Mouse (Mus musculus) lung, adult 2 months (tissue): ENCODE measurements around the gene Tmem19. TPM values are rescaled to one million over a fixed set of nuclear protein-coding genes. Genes with fewer than 3 reads are reported as not detected.

Source experiments
- DNase-seq: peaks from one replicate; pipeline ENCODE4 v3.0.0; 2022
- H3K4me1 ChIP-seq: fragments of 200-500 bp; 2 replicates; pipeline ENCODE4 v1.6.1; 2011; ENCODE audit warnings: low read length; ENCODE audit not compliant: control insufficient read depth, insufficient read depth
- H3K4me3 ChIP-seq: fragments of 200-500 bp; replicated peaks from 2 replicates; pipeline ENCODE3; 2011; ENCODE audit warnings: low read depth, mild to moderate bottlenecking, control low read depth, low read length; ENCODE audit errors: extremely low read depth
- CTCF ChIP-seq: fragments of 200-500 bp; IDR thresholded peaks from 2 replicates; pipeline ENCODE4 v1.5.1; 2011; ENCODE audit warnings: mild to moderate bottlenecking, low read length, control low read depth; ENCODE audit not compliant: insufficient read depth
- POLR2A ChIP-seq: fragments of 200-500 bp; IDR thresholded peaks from 2 replicates; pipeline ENCODE4 v1.6.1; 2011; ENCODE audit warnings: low read depth, mild to moderate bottlenecking, control low read depth, low read length, borderline replicate concordance; ENCODE audit errors: extremely low read depth
- WGBS: fragments of 180-500 bp; shearing (Covaris S2); methylation state at CpG from one replicate; pipeline ENCODE4 v1.1.7; 2018; 5-methylcytosine and 5-hydroxymethylcytosine counted together
- polyA plus RNA-seq: library from polyadenylated mRNA; depleted of rRNA; stranded (reverse); fragments of >200 nt; gene quantifications from 2 replicates; pipeline ENCODE4 v1.2.3, GENCODE M21; 2012; rRNA removed

Gene Tmem19
- polyA plus RNA-seq, 1 experiment: 18.3 TPM

- Histone ChIP-seq H3K4me1 (no peaks in the 10 kb centered on the region), H3K4me3 (no peak overlapping the region)
- DNase-seq: no peak
- WGBS: 91% methylated on average over 3 of the region's 3 CpGs
- TF ChIP-seq CTCF: no peak
- no peak for TF ChIP-seq POLR2A
These were observed 67.1 kb downstream of the Tmem19 start for GRCm38 (mm10) chr10:115295162-115295561.

DNA sequence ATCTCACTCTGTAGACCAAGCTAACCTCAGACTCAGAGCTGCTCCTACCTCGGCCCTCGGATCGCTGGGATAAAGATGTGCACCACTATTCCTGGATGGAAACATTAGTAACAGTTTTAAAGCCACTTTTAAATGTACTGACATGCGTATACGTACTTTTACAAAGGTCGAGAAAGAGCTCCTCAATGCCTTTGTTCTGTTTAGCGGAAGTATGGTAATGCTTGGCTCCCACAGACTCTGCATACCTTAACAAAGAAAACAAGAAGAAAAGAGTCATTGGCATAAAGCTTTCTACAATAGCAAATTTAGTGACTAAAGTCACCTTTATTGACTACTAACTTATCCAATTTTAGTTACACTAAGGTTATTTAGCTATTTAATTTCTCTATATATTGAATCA, 67.6 kb downstream of the Tmem19 start:
- Histone ChIP-seq H3K4me3 (no peak overlapping the region), H3K4me1 (no peaks in the 10 kb centered on the region)
- no peak for DNase-seq
- TF ChIP-seq POLR2A (no peak), CTCF (no peak)
- 93% methylated on average over 7 of the region's 7 CpGs for WGBS

DNA sequence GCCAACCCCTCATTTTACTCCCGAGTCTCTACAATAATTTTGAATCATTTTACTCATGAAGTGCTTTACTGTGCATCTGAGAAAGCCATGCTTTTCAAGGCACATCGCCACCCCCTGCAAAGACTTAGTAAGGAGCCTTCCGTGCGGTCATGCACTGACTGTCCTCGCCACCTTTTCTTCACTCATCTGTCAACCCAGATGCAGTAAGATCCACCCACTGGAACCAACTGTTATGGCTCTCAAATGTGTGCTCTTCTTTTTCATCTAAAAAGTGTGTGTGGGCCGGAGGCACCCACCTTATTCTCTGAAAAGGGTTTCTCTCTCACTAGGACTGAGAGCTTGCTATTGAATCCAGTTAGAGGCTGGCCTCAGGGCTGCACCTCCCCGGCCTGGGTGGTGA, 68.4 kb downstream of the Tmem19 start:
- TF ChIP-seq CTCF: no peak
- TF ChIP-seq POLR2A: no peak
- H3K4me3 ChIP-seq: no peak overlapping the region
- WGBS: 96% methylated on average over 7 of the region's 7 CpGs
- no peaks in the 10 kb centered on the region for H3K4me1 ChIP-seq
- DNase-seq: no peak

DNA sequence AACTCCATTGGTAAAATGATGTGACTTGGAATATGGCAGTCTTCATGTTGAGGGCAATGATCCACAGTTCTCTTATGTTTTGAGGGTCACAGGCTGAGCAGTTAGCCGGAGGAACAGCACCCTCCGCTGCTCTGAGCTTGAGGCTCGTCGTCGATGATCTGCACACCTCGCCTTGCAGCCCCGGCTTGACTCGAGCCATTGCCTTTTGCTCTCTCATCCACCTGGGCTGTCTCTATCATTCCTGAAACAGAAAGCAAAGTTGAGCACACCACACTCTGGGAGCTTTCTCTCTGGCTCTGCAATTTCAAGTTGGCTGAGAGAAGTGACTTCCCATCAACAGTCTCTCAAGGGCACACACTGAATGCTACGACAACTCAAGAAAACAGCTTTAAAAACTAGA, 71.6 kb downstream of the Tmem19 start:
- WGBS: 92% methylated on average over 9 of the region's 9 CpGs
- Histone ChIP-seq H3K4me3 (no peak overlapping the region), H3K4me1 (no peaks in the 10 kb centered on the region)
- TF ChIP-seq CTCF (no peak), POLR2A (no peak)
- no peak for DNase-seq

Other genes starting within 250 kb of the Tmem19 start
- gene Tph2, start 177.5 kb downstream of the Tmem19 start, polyA plus RNA-seq: not detected in 2 replicates
- 5.2 and 12.8 TPM in 2 replicates for gene Tbc1d15, start 111.0 kb downstream of the Tmem19 start, polyA plus RNA-seq
- gene Rab21, start 46.9 kb downstream of the Tmem19 start, polyA plus RNA-seq: 25.4 and 27.9 TPM in 2 replicates
- gene Thap2, start 21.9 kb upstream of the Tmem19 start, polyA plus RNA-seq: 6.1 and 6.2 TPM in 2 replicates
- 11.7 and 25.6 TPM in 2 replicates for gene Zfc3h1, start 22.5 kb upstream of the Tmem19 start, polyA plus RNA-seq
- not detected in 2 replicates for gene A930009A15Rik, start 207.5 kb upstream of the Tmem19 start, polyA plus RNA-seq
- 0.43 and 0.53 TPM in 2 replicates for gene Lgr5, start 225.3 kb upstream of the Tmem19 start, polyA plus RNA-seq